Mouse (Mus musculus): ENCODE results near the gene Gdpd5. TPM values are rescaled to one million over a fixed set of nuclear protein-coding genes. Genes with fewer than 3 reads are reported as not detected.
A peak's percentile ranks its signal among the peaks of the same experiment; 100 is the strongest.

Gdpd5 gene
- polyA plus RNA-seq, 1 experiment from 2014 or later = 46.2 TPM

- ATAC-seq (ENCODE audit: low FRiP score) (no peak), DNase-seq (ENCODE audit: low spot score) (no peak)
- 72% methylated on average over 11 of the region's 11 CpGs for WGBS
- no peaks in the 10 kb centered on the region for H3K4me1 ChIP-seq (replicated peaks; ENCODE audit: control insufficient read depth, insufficient read depth, low read length)
- no peak overlapping the region for H3K4me3 ChIP-seq (replicated peaks; ENCODE audit: low read length)
- H3K4me2 ChIP-seq (replicated peaks) = no peak overlapping the region
- peaks cover 29% of the 10 kb centered on the region for H3K36me3 ChIP-seq (replicated peaks; ENCODE audit: control insufficient read depth, insufficient read depth)
- H3K9ac ChIP-seq = no peak overlapping the region
- H3K27ac ChIP-seq = no peak overlapping the region
- H3K9me3 ChIP-seq (ENCODE audit: control insufficient read depth, low read length) = no peaks in the 10 kb centered on the region
- H3K27me3 ChIP-seq (ENCODE audit: control insufficient read depth, insufficient read depth, low read length) = no peaks in the 10 kb centered on the region
These were observed 15.9 kb downstream of the Gdpd5 start for GRCm38 (mm10) chr7:99396994-99397659.

- 87% methylated on average over 8 of the region's 8 CpGs for WGBS
- no peak overlapping the region for H3K27ac ChIP-seq
These were observed 20.2 kb downstream of the Gdpd5 start for GRCm38 (mm10) chr7:99401373-99401772.

GRCm38 (mm10) chr7:99402477-99402876 lies 21.3 kb downstream of the Gdpd5 start:
- ATAC-seq (ENCODE audit: low FRiP score) (no peak), DNase-seq (ENCODE audit: low spot score) (no peak)
- Histone ChIP-seq H3K36me3 (replicated peaks; ENCODE audit: control insufficient read depth, insufficient read depth) (peaks cover 22% of the 10 kb centered on the region), H3K4me2 (replicated peaks) (no peak overlapping the region), H3K4me3 (replicated peaks; ENCODE audit: low read length) (no peak overlapping the region), H3K27ac (no peak overlapping the region), H3K27me3 (ENCODE audit: control insufficient read depth, insufficient read depth, low read length) (no peaks in the 10 kb centered on the region), H3K4me1 (replicated peaks; ENCODE audit: control insufficient read depth, insufficient read depth, low read length) (no peaks in the 10 kb centered on the region), H3K9me3 (ENCODE audit: control insufficient read depth, low read length) (no peaks in the 10 kb centered on the region), H3K9ac (no peak overlapping the region)
- WGBS = 85% methylated on average over 6 of the region's 6 CpGs

More at GRCm38 (mm10) chr7:99401373-99401772, 20.2 kb downstream of the Gdpd5 start:
- Histone ChIP-seq H3K4me3 (replicated peaks; ENCODE audit: low read length) (no peak overlapping the region), H3K27me3 (ENCODE audit: control insufficient read depth, insufficient read depth, low read length) (no peaks in the 10 kb centered on the region), H3K9ac (no peak overlapping the region), H3K4me1 (replicated peaks; ENCODE audit: control insufficient read depth, insufficient read depth, low read length) (no peaks in the 10 kb centered on the region), H3K36me3 (replicated peaks; ENCODE audit: control insufficient read depth, insufficient read depth) (peaks cover 22% of the 10 kb centered on the region), H3K4me2 (replicated peaks) (no peak overlapping the region), H3K9me3 (ENCODE audit: control insufficient read depth, low read length) (no peaks in the 10 kb centered on the region)
- ATAC-seq (ENCODE audit: low FRiP score) (no peak), DNase-seq (ENCODE audit: low spot score) (no peak)

GRCm38 (mm10) chr7:99403254-99403653 lies 22.0 kb downstream of the Gdpd5 start:
- DNase-seq (ENCODE audit: low spot score) (no peak), ATAC-seq (ENCODE audit: low FRiP score) (no peak)
- no peaks in the 10 kb centered on the region for H3K4me1 ChIP-seq (replicated peaks; ENCODE audit: control insufficient read depth, insufficient read depth, low read length)

GRCm38 (mm10) chr7:99404031-99404735 lies 23.0 kb downstream of the Gdpd5 start:
- H3K9me3 ChIP-seq (ENCODE audit: control insufficient read depth, low read length) = no peaks in the 10 kb centered on the region
- 84% methylated on average over 12 of the region's 12 CpGs for WGBS
- H3K4me3 ChIP-seq (replicated peaks; ENCODE audit: low read length) = no peak overlapping the region
- DNase-seq (ENCODE audit: low spot score) = no peak
- no peak overlapping the region for H3K4me2 ChIP-seq (replicated peaks)
- peaks cover 24% of the 10 kb centered on the region for H3K36me3 ChIP-seq (replicated peaks; ENCODE audit: control insufficient read depth, insufficient read depth)
- ATAC-seq (ENCODE audit: low FRiP score) = no peak
- H3K27me3 ChIP-seq (ENCODE audit: control insufficient read depth, insufficient read depth, low read length) = no peaks in the 10 kb centered on the region
- no peaks in the 10 kb centered on the region for H3K4me1 ChIP-seq (replicated peaks; ENCODE audit: control insufficient read depth, insufficient read depth, low read length)
- no peak overlapping the region for H3K27ac ChIP-seq
- H3K9ac ChIP-seq = no peak overlapping the region

More at GRCm38 (mm10) chr7:99403254-99403653, 22.0 kb downstream of the Gdpd5 start:
- H3K4me2 ChIP-seq (replicated peaks) = no peak overlapping the region
- peaks cover 28% of the 10 kb centered on the region for H3K36me3 ChIP-seq (replicated peaks; ENCODE audit: control insufficient read depth, insufficient read depth)
- no peaks in the 10 kb centered on the region for H3K27me3 ChIP-seq (ENCODE audit: control insufficient read depth, insufficient read depth, low read length)
- no peak overlapping the region for H3K4me3 ChIP-seq (replicated peaks; ENCODE audit: low read length)
- 87% methylated on average over 7 of the region's 7 CpGs for WGBS
- H3K27ac ChIP-seq = no peak overlapping the region
- H3K9ac ChIP-seq = no peak overlapping the region
- no peaks in the 10 kb centered on the region for H3K9me3 ChIP-seq (ENCODE audit: control insufficient read depth, low read length)

DNA sequence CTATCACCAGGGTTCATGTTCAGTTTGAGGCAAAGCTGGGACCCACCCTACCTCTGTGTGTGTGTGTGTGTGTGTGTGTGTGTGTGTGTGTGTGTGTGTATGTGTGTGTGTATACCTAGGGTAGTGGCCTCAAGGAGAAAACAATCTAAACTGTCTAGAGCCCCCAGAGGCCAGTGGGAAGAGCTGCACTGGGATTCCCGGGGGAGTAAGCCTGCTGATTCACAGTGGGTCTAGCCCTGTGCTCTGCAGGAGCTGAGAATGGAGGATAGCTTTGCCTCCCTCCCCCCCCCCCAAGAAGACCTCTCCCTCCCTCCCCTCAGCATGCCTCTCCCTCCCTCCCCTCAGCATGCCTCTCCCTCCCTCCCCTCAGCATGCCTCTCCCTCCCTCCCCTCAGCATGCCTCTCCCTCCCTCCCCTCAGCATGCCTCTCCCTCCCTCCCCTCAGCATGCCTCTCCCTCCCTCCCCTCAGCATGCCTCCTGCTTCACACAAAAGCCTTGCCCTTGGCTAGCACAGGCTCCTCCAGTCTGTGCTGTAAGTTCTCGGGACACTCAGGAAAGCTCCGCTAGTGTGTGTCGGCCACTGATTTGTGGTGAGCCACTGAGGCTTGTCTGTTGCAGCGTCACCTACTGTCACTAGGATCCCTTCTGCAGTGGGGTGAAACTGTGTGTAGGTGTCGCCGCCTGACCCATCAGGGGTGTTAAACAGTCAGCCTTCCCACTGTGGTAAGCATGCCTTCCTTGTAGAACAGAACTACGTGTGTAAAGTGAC lies 24.4 kb downstream of the Gdpd5 start:
- no peaks in the 10 kb centered on the region for H3K4me1 ChIP-seq (replicated peaks; ENCODE audit: control insufficient read depth, insufficient read depth, low read length)
- no peak for DNase-seq (ENCODE audit: low spot score)
- no peak overlapping the region for H3K4me2 ChIP-seq (replicated peaks)
- no peak overlapping the region for H3K9ac ChIP-seq
- no peak overlapping the region for H3K4me3 ChIP-seq (replicated peaks; ENCODE audit: low read length)
- peaks cover 20% of the 10 kb centered on the region for H3K36me3 ChIP-seq (replicated peaks; ENCODE audit: control insufficient read depth, insufficient read depth)
- no peaks in the 10 kb centered on the region for H3K9me3 ChIP-seq (ENCODE audit: control insufficient read depth, low read length)
- H3K27me3 ChIP-seq (ENCODE audit: control insufficient read depth, insufficient read depth, low read length) = no peaks in the 10 kb centered on the region
- ATAC-seq (ENCODE audit: low FRiP score) = no peak
- H3K27ac ChIP-seq = no peak overlapping the region
- WGBS = 27% methylated on average over 8 of the region's 8 CpGs

GRCm38 (mm10) chr7:99407598-99407997 lies 26.4 kb downstream of the Gdpd5 start:
- DNase-seq (ENCODE audit: low spot score) (no peak), ATAC-seq (ENCODE audit: low FRiP score) (no peak)
- no peaks in the 10 kb centered on the region for H3K4me1 ChIP-seq (replicated peaks; ENCODE audit: control insufficient read depth, insufficient read depth, low read length)
- no peak overlapping the region for H3K4me3 ChIP-seq (replicated peaks; ENCODE audit: low read length)
- H3K27ac ChIP-seq = peak overlapping the region; percentile 14; the same call in 1 of the 2 replicates
- H3K27me3 ChIP-seq (ENCODE audit: control insufficient read depth, insufficient read depth, low read length) = no peaks in the 10 kb centered on the region
- no peaks in the 10 kb centered on the region for H3K9me3 ChIP-seq (ENCODE audit: control insufficient read depth, low read length)
- peaks cover 23% of the 10 kb centered on the region for H3K36me3 ChIP-seq (replicated peaks; ENCODE audit: control insufficient read depth, insufficient read depth)
- 95% methylated on average over 2 of the region's 2 CpGs for WGBS
- no peak overlapping the region for H3K9ac ChIP-seq
- no peak overlapping the region for H3K4me2 ChIP-seq (replicated peaks)

- no peak for DNase-seq (ENCODE audit: low spot score)
- H3K27ac ChIP-seq = no peak overlapping the region
- no peaks in the 10 kb centered on the region for H3K9me3 ChIP-seq (ENCODE audit: control insufficient read depth, low read length)
- peaks cover 32% of the 10 kb centered on the region for H3K36me3 ChIP-seq (replicated peaks; ENCODE audit: control insufficient read depth, insufficient read depth)
- no peaks in the 10 kb centered on the region for H3K27me3 ChIP-seq (ENCODE audit: control insufficient read depth, insufficient read depth, low read length)
- no peak overlapping the region for H3K9ac ChIP-seq
- H3K4me1 ChIP-seq (replicated peaks; ENCODE audit: control insufficient read depth, insufficient read depth, low read length) = no peaks in the 10 kb centered on the region
- WGBS = 80% methylated on average over 8 of the region's 8 CpGs
- no peak overlapping the region for H3K4me2 ChIP-seq (replicated peaks)
- no peak for ATAC-seq (ENCODE audit: low FRiP score)
- H3K4me3 ChIP-seq (replicated peaks; ENCODE audit: low read length) = no peak overlapping the region
These were observed 28.4 kb downstream of the Gdpd5 start for GRCm38 (mm10) chr7:99409441-99410222.

All from hindbrain, embryonic 14.5 days (tissue).